Mouse (Mus musculus) splenic B cell, adult 2 months (primary cell): ENCODE measurements around the gene Prpsap1.

Experiments
- DNase-seq: peaks from one replicate; pipeline ENCODE4 v3.0.0-alpha.2; 2011; ENCODE audit warnings: low read depth, low spot score
- H3K27me3 ChIP-seq: 2 replicates; pipeline ENCODE4 v1.6.1; 2012; ENCODE audit warnings: mild to moderate bottlenecking, low read length, moderate library complexity, mixed read lengths; ENCODE audit not compliant: control insufficient read depth, poor library complexity, insufficient read depth, severe bottlenecking
- H3K36me3 ChIP-seq: 2 replicates; pipeline ENCODE4 v1.6.1; 2012; ENCODE audit warnings: mild to moderate bottlenecking, low read length, moderate library complexity, mixed read lengths; ENCODE audit not compliant: control insufficient read depth, poor library complexity, insufficient read depth, severe bottlenecking

Gene Prpsap1

DNA sequence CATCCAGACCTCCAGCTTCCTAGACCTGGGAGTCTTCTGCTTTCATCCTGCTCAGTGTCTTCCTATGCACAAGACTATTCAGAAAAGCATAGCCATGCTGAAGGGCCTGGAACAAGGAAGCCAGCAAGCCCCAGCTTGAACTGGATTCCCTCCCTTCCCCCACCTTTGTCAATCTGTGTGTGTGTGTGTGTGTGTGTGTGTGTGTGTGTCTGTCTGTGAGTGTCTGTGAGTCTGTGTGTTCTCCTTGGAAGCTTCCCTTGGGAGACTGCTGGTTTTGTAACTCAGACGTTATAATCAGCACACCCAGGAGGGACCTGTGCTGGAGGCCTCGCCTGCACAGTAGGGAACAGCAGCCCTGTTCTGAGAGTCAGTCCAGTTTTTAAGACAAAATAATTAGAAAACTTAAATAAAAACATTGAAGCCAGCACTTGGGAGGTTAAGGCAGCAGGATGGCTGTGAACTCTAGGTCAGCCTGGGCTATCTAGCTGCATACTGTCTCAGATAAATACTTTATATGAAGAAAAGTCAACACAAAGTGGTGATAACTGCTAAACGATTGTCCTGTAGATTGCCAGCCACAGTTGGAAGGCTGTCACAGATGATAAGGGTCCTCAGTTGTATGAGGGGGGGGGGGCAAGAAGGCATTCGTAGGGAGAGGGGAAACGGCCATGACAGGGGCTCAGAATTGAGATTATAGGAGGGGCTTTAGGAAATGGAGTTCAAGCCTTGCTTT lies 57.8 kb downstream of the Prpsap1 start:
- Histone ChIP-seq H3K27me3 (no peaks in the 10 kb centered on the region), H3K36me3 (0 out of 2 replicates have a peak, but pooled peaks cover 4% of the 10 kb centered on the region)
- DNase-seq, result no peak

DNA sequence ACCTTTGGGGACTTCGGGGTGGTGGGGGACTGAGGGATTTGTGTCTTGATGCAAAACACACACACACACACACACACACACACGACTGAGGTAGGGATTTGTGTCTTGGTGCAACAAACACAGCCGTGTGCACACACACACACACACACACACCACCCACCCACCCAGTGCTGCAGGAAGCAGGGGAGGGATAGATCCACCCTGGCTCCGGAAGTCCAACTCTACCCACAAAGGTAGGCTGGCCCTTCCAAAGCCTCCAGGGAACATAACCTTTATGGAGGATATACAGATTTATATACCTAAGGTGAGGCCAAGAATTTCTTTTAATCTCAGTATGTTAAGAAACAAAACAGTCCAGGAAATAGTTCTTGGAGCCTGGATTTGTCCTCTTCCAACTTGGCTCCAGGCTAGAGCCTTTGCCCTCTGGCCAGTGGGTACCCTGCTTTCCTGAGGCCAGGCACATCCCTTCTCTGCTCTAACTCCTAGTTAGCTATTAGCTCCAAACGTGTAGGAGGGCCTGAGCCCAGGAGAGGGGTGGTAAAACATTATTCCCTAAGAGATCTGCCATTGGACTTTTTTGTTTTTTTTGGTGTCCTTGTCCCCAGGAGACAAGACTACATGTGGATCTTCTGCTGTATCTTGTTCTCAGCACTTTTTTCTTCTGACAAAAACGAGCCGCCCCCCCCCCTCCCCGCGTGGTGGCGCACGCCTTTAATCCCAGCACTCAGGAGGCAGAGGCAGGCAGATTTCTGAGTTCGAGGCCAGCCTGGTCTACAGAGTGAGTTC lies 58.8 kb downstream of the Prpsap1 start:
- no peak for DNase-seq
- Histone ChIP-seq H3K36me3 (0 out of 2 replicates have a peak, but pooled peaks cover 4% of the 10 kb centered on the region), H3K27me3 (no peaks in the 10 kb centered on the region)

DNA sequence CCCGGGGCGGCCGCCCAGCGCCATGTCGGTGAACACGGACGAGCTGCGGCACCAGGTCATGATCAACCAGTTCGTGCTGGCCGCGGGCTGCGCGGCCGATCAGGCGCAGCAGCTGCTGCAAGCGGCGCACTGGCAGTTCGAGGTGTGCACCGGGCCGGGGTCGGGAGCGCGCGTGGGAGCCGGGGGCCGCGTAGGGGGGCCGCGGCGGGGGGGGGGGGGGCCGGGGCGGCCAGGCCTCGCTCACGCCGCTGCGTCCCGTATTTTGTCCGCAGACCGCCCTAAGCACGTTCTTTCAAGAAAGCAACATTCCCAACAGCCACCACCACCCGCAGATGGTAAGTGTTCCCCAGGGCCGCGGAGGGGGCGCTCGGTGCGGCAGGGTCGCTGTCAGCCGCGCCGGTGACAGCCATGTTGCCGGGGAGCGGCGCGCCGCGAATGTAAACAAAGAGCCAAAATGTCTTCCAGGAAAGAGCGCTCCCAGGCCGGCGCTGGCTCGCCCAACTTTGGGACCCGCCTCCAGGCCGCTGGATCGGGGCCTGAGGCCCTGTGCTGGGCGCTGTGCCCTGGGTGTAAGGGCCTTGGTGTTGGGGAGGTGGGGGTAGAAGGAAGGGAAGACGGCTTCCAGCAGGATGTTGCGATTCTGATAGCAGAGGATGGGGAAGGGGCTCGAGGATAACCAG lies 59.6 kb downstream of the Prpsap1 start:
- H3K36me3 ChIP-seq, result 0 out of 2 replicates have a peak, but pooled peaks cover 4% of the 10 kb centered on the region
- peak; percentile 42 for DNase-seq

DNA sequence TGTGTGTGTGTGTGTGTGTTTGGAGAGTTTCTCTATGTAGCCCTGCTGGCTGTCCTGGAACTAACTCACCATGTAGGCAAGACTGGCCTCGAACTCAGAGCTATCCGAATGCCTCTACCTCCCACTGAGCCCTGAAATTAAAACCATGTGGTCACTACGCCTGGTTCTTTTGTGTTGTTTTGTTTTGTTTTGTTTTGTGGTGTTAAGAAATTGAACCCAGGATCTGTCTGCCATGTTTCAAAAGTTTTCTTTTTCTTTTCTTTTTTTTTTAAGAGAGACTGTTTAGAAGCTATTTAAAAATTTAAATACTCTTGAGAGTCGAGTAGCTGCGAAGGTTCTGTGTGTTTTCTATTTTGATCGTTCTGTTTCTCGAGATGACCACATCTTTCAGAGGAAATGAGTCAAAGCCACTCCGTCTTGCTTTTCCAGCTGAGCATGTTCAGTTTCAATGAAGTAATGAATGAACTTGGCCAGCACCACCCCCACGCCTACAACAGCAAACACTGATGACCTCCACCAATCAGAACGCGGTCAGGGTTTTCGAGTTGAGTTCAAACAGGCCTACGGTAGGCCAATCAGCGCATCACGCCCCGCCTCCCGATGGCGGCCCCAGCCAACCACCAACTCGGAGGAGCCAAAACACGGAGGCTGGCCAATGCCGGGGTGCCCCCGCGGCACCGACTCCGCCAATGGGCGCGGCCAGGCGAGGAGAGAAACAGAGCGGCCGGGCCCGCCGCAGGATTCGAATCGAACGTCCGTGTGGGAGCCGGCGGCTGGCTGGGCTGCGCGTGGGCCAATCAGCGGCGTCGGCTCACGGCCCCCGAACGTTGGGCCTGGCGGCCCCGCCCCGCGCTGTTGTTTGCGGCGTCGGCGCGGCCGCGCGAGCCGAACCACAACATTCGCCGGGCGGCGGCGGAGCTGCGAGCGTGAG lies 60.4 kb downstream of the Prpsap1 start, which contains the start of gene Ubald2:
Gene Ubald2 (plus strand): TSS at position 739 of the 931 bp plus-strand sequence.
- H3K36me3 ChIP-seq, result 0 out of 2 replicates have a peak, but pooled peaks cover 4% of the 10 kb centered on the region
- no peaks in the 10 kb centered on the region for H3K27me3 ChIP-seq
- DNase-seq, result peak; percentile 99

More for the DNA sequence above, 59.6 kb downstream of the Prpsap1 start:
- H3K27me3 ChIP-seq, result no peaks in the 10 kb centered on the region

DNA sequence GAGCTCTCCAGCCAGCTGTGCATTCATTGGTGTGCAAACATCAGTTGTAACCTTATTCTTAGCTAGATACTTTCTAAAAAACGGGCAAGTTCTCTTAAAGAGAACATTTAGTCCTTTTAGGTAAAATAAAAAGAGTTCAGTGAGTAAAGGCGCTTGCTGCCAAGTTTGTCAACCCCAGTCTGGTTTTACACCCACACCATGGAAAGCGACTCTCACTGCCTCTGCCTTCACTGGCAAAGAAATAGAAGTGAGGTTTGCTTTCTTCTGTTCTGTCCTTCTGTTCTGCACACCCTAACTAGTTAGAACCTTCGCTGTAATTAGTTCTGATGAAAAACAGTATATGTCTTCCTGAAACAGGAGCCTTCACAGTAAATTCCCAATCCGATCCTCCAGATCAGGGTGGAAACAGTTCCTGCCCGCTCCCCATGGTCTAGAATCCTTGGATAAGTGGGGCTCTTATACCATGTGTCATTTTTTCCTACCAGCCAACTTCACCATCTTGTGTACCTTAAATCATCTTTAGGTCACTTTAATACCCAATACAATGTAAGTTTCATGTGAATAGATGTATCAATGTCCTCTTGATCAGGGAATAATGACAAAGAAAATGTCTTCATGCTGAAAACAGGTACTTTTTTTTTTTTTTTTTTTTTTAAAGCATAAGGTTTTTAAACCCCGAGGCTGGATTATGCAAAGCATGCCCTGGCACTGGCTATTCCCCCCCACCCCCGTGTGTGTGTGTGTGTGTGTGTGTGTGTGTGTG lies 61.2 kb downstream of the Prpsap1 start:
- DNase-seq, result no peak
- Histone ChIP-seq H3K27me3 (no peaks in the 10 kb centered on the region), H3K36me3 (0 out of 2 replicates have a peak, but pooled peaks cover 4% of the 10 kb centered on the region)

DNA sequence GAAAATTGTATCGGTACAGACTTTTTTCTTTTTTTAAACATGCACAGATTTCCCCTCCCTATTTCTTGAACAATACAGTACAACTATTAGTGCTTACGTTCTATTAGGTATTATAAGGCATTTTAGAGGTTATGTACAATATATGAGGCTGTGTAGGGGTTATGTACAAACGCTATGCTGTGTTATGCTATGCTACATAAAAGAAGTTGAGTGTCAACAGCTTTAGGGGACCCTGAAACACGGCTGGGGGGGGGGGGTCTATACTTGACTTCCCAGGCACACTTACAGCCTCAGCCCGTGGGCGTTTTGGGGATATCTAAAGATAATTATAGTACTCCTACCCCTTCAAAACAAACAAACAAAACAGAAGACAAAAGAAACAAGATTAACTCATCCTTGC lies 61.9 kb downstream of the Prpsap1 start:
- 0 out of 2 replicates have a peak, but pooled peaks cover 4% of the 10 kb centered on the region for H3K36me3 ChIP-seq
- no peak for DNase-seq
- H3K27me3 ChIP-seq, result no peaks in the 10 kb centered on the region

DNA sequence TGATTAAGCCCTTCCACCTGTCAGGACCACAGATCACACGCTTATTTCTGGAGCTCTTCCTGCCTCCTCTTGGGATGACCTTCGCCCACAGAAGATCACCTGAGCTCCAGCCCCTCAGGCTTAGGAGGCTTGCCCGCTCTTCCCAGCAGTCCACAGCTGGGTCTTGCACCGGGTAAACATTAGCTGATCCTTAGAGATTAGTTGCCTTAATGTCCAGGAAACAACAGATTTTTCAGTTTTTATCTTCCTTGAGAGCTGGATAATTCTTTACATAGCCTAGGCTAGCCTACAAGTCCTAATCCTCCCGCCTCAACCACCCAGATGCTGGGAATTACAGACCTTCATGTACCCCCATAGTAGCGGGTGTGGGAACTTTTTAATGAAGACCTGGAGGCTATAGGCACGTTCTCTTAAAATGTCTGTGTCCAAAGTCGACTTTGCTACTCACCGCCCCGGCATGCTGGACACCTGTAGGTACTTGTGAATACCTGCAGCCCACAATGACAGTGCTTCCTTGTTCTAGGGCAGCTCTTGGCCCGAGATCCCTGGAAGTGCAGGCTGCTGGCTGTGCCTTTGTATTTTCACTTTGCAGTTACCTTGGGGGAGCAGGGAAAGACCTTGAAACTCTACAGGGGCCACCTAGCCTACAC lies 62.4 kb downstream of the Prpsap1 start:
- Histone ChIP-seq H3K36me3 (0 out of 2 replicates have a peak, but pooled peaks cover 3% of the 10 kb centered on the region), H3K27me3 (no peaks in the 10 kb centered on the region)
- DNase-seq, result no peak

DNA sequence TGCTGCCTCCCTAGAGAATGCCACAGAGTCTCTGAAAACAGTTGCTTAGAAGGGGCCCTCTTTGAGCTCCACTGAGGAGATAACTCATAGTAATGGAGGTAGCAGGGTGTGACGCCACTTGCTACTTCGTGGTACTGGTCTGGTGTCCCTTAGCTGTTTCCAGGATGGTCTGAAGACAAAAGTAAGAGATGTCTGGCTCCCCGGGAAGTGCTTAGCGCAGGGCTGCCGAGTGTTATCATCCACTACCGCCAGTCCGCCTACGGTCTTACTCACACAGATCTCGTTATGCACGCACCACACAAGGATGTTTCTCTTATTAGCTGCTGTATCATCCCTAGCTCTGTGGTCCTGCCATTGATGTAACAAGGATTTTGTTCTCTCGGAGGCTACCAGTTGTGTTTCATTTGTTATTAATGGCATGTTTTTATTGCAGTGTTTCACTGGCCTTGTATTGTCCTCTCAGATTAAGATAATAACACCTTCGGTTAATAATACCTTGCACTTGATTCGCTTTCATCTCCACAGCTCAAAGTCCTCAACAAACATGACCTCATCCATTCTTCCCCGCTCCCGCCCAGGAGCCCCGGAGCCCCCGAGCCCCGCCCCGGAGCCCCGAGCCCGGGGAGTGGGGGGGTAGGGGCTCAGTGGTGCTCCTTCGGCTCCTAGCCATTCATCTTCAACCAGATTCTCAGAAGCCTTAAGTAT lies 63.1 kb downstream of the Prpsap1 start:
- Histone ChIP-seq H3K36me3 (no peaks in the 10 kb centered on the region), H3K27me3 (no peaks in the 10 kb centered on the region)
- no peak for DNase-seq

DNA sequence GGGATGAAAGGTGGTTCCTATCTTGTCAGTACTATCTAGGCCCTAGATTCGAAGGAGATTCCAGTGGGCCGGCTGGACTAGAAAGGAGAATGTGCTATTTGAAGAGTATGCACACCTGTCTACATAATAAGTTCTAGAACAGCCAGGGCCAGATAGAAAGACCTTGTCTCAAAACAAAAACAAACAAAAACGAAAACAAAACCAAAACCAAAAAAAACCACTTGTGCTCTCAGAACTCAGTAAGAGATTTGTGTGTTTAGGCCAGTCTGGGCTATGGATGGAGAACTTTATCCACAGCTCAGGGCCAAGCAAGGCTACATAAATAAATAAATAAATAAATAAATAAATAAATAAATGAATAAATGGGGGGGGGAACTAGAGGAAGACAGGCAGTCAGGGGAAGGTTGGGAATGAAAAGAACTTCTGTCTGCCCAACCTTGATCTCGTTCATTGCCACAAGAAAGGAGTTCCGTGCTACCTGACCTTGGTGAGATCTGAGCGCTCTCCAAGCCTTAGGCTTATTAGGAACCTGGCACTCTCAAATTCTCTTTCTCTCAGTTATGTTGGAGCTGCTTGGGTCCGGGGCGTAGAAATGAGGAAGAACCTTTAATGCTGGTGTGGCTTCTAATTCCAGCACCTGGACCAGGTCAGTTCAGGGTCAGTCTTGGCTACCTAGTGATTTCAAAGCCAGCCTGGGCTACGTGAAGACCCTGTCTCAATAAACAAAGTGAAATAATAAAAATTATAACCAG lies 64.0 kb downstream of the Prpsap1 start:
- no peaks in the 10 kb centered on the region for H3K36me3 ChIP-seq
- H3K27me3 ChIP-seq, result no peaks in the 10 kb centered on the region
- DNase-seq, result peak; percentile 37

DNA sequence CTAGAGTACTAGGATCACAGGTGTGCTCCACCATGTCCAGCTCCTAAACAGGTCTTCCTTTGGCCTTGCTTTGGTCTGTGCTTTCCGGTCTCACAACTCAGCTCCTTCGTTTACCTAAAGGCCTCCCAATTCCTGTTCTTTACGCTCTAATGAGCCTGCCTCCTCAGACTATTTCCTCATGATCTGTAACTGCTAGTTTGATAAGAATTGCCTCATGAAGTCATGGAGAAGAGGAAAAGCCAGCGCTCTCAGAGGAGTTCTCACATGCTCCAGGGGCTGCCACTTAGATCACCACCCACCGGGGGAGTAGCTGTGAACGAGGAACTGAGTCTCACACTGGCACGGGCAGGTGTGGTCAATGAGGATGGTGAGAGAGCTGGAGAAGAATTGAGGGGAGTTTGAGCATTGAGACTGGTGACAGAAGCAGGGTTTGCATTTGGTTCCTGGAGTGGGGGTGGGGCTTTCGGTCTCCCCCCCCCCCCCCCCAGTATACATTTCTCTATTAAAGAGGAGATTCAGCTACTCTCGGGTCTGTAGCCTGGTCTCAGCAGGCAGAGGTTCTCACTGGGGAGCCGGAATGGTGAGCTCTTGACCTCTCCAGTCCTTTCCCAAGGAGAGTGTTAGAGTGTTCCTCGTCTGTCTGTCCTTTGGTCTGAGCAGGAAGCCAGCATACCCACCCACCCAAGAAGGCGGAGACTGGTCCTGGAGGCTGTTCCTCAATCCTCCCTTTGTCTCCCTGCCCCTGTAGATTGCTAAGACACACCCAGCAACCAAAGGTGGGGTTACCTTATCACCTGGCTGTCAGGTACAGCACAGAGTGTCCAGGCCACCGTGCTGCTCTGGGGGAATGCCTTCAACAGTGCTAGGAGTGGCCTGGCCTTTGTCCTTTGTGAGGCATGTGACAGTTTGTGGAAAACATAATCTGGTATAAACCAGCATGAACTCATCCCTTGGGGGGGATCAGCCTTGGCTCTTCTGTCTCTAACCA lies 64.8 kb downstream of the Prpsap1 start:
- Histone ChIP-seq H3K27me3 (no peaks in the 10 kb centered on the region), H3K36me3 (no peaks in the 10 kb centered on the region)
- DNase-seq, result peak; percentile 60

DNA sequence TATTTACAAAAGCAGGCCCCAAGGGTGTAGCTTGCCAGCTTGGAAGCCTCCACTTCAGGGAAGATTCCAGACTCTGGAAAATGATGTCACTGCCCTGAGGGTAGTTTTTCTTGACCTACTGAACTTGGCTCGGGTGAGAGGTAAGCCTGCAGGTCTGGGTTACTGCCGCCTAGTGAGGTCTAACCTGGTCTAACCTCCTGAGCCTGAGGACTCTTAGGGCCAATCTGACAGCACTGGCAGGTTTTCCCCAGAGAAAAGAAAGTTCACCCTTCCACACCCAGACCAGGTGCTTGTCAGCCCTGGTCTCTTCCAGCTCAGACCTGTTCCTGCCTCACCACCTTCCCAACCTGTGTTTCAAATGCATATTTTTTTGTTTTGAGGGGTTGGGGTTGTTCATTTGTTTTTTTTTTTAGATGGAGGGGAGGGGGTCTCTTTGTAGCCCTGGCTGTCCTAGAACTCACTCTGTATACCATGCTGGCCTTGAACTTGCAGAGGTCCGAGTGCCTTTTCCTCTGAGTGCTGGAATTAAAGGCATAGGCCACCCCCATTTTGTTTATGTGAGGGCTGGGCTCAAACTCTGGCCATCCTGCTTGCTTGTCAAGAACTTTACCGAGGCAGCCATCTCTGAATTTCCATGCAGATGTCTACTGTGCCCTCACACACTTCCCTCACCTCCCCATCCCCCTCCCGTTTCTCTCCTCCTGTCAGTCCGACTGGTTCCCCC lies 67.0 kb downstream of the Prpsap1 start:
- Histone ChIP-seq H3K27me3 (no peaks in the 10 kb centered on the region), H3K36me3 (no peaks in the 10 kb centered on the region)
- no peak for DNase-seq
